Mouse (Mus musculus) ES-Bruce4 (cell line): Measurements from ENCODE around the gene Tmbim6.

Experiments used
- CTCF ChIP-seq: IDR thresholded peaks from one replicate; pipeline ENCODE4 v1.8.1; 2011; ENCODE audit warnings: low read depth, low read length
- EP300 ChIP-seq: IDR thresholded peaks from 2 replicates; pipeline ENCODE4 v1.6.1; 2011; ENCODE audit warnings: low read depth, low read length; ENCODE audit not compliant: insufficient read depth
- POLR2A ChIP-seq: IDR thresholded peaks from one replicate; pipeline ENCODE4 v1.8.1; 2011; ENCODE audit warnings: low read length; ENCODE audit not compliant: insufficient read depth

DNA sequence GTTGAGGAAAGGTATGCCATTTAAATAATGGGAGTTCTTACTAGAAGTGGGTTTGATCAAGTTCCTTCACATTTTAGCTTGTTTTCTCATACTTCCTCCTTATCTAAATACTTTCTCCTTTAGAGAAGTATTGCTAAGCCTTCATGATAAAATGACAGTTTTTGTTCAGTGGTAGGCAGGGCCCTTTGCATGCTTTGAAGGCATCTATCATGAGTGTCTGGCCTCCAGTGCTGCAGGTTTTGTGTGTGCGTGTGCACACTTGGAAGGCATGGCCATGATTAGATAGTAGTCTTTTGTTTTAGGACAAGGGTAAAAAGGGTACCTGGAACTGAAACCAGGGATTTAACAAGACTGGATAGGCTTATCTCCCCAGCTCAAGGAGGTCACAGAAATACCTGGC, 3.8 kb downstream of the Tmbim6 start:
- TF ChIP-seq POLR2A: no peak
- TF ChIP-seq CTCF: no peak
- TF ChIP-seq EP300: no peak
